Mouse (Mus musculus) layer of hippocampus, adult 2 months (tissue): Measurements from ENCODE around the gene Stx1a. TPM values are rescaled to one million over a fixed set of nuclear protein-coding genes. Genes with fewer than 3 reads are reported as not detected.

Experiments used
- DNase-seq, 2 experiments: peaks; one replicate each; pipeline ENCODE4 v3.0.0; 2022; ENCODE audit warnings: low spot score in 2 of 2
- H3K27ac ChIP-seq: fragments of 200-600 bp; 2 replicates; pipeline ENCODE4 v1.8.1; 2022
- H3K4me3 ChIP-seq: fragments of 200-600 bp; 2 replicates; pipeline ENCODE4 v1.8.1; 2022; ENCODE audit warnings: mild to moderate bottlenecking
- CTCF ChIP-seq: fragments of 200-600 bp; conservative IDR thresholded peaks from 2 replicates; pipeline ENCODE4 v1.8.1; 2022; ENCODE audit warnings: antibody characterized with exemption, mild to moderate bottlenecking, moderate library complexity
- total RNA-seq, 2 experiments: library from RNA; stranded (reverse); gene quantifications; 2 replicates each; pipeline ENCODE4 v1.2.3; 2021

The Stx1a gene
- total RNA-seq, 2 experiments from 2014 or later, result 92.3 to 97.6 TPM

DNA sequence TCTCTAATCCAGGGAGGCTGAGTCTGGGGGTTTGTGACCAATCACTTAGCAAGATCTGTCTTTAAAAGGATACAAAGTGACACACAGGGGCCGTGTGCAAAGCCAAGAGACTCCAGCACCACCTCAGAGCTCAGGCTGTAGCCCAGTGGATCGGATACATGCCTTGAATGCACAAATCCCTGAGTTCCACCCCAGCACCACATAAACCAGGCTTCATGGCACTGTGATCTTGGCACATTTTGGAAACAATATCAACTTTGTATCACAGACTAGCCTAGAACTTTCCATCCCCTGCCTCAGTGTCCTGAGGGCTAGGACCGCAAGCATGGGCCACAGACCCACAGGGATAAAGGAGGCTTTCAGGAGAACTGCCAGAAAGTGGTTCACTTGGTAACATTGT, 42.7 kb downstream of the Stx1a start:
- no peak overlapping the region for H3K4me3 ChIP-seq

DNA sequence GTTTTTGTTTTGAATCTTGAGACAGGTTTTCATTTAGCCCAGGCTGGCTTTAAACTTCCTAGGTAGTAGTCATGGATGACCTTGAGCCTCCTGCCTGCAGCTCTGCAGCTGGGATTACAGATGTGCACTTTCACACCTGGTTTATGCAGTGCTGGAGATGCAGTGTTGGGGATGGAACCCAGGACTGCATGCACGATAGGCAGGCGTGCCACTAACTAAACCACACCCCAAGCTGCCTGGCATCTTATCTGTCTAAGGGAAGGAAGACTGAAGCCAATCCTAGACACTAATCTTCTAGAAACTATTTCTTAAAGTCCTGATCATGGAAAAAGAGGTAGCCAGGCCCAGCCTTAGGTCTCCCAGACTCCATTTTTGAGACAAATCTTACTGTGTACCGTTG, 47.2 kb downstream of the Stx1a start:
- Histone ChIP-seq H3K27ac (no peak overlapping the region), H3K4me3 (no peak overlapping the region)
- no peak for TF ChIP-seq CTCF
- no peak for DNase-seq

More for the DNA sequence above, 42.7 kb downstream of the Stx1a start:
- H3K27ac ChIP-seq, result no peak overlapping the region
- no peak for TF ChIP-seq CTCF
- DNase-seq, result no peak

DNA sequence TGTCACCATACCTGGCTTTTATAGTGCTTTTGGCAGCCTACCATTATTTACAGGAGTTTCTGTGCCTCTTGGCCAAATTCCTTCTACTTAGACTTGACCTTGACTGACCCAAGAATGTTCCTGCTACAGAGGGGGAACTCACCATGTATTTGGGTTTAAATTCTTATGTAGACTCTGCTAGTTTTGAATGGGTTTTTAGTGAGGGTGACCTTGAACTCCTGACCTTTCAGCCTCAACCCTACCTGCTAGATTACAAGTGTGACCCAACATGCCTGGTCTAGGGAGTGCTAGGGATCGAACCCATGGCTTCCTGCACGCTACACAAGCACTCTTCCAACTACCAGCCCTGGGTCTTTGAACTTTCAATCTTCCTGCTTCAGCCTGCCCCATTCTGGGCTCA, 48.8 kb downstream of the Stx1a start:
- Histone ChIP-seq H3K4me3 (no peak overlapping the region), H3K27ac (no peak overlapping the region)
- TF ChIP-seq CTCF, result no peak
- no peak for DNase-seq

DNA sequence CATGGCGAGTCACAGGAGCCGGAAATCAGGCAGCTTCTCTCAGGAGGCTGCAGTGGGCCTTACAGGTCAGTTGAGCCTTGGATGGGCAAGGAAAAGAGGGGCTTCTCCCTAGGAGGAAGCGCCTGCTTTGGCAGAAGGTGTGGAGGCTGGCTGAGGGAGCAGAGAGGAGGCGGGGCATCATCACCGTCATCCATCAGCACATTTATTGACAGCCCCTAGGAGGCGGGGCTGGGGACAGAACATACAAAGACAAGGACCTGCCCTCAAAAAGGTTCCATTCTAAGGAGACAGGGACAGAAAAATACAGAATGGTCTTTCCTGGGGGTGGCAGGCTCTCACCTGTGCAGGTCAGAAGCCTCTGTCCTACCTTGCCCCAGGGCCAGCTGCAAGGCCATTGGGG, 49.4 kb downstream of the Stx1a start:
- no peak overlapping the region for H3K4me3 ChIP-seq
- TF ChIP-seq CTCF, result peak; percentile 11; the same call in 1 of the 2 replicates
- H3K27ac ChIP-seq, result 0 out of 2 replicates have a peak overlapping the region, but pooled peaks have one; percentile 36
- DNase-seq, result peak in 1 of 2 experiments; percentile 26

DNA sequence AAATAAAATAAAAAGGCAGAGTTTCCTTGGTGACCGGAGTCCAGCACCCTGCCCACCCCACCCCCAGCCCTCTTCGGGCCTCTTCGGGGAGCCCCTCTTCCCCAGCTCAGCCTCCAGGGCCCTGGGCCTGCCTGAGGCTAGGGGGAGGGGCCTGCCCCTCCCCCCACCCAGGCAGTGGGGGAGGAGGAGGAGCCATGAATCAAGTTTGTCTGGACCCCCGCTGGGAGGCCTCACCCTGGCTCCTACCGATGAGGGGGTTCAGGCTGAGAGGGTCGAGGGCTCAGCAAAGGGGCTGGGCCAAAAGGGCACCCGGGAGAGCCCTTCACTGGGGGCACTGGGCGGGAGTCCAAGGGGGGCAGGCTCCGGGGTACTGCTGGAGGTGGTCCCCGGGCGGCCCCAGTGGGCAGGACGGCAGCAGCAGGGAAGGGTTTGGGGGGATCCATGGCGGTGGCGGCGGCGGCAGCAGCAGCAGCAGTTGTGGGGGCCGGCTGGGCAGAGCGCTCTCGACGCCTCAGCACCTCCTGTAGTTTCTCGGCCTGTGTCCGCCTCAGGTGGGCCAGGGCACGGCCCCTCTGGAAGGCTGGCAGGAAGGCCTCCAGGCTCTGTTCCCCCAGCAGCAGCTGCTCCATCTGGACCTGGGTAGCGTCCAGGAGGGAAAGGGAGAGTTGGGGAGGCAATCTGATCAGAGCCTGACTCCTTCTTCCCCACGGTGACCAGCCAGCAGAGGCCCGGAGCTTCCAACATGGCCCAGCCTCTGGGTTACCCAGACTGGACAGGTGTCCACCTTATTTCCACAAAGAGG, 50.3 kb downstream of the Stx1a start:
- TF ChIP-seq CTCF, result no peak
- DNase-seq, result no peak
- 0 out of 2 replicates have a peak overlapping the region, but pooled peaks have one; percentile 36 for H3K27ac ChIP-seq
- H3K4me3 ChIP-seq, result no peak overlapping the region

DNA sequence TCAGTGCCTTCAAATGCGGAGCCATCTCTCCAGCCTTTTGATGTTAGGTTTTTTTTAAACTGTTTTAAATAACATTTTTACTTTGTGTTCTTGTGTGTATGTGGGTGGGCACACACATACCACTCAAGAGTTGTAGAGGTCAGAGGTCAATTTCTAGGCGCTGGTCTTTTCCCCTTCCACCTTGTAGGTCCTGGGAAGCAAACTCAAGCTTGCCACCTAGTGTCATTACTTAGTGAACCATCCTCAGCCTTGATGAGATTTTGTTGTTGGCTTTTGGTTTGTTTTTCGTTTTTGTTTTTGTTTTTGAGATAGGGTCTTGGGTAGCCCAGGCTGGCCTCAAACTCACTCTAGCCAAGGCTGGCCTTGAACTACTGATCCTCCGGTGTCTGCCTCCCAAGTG, 52.4 kb downstream of the Stx1a start:
- no peak overlapping the region for H3K27ac ChIP-seq
- no peak for DNase-seq
- peak; percentile 60 for TF ChIP-seq CTCF
- H3K4me3 ChIP-seq, result no peak overlapping the region

DNA sequence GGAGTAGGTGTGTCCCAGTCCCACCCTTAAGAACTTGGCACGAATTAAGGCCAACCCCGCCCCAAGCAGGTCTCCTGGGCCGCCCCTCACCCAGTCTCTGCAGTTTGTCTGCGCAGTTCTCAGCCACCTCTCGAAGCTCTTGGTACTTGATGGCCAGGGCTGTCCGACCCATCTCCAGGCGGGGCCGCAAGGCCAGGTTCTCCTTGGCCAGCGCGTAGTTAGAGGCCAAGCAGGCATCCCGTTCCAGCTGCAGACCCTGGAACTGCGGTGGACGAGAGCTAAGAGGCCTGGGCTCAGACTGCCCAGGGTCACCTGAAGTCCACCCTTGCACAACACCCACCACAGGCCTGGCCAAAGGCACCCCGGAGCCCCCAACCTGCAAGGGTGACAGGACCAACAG, 53.1 kb downstream of the Stx1a start:
- TF ChIP-seq CTCF, result no peak
- Histone ChIP-seq H3K27ac (peak overlapping the region; percentile 94), H3K4me3 (peak overlapping the region; percentile 81; the same call in 1 of the 2 replicates)
- DNase-seq, result no peak

DNA sequence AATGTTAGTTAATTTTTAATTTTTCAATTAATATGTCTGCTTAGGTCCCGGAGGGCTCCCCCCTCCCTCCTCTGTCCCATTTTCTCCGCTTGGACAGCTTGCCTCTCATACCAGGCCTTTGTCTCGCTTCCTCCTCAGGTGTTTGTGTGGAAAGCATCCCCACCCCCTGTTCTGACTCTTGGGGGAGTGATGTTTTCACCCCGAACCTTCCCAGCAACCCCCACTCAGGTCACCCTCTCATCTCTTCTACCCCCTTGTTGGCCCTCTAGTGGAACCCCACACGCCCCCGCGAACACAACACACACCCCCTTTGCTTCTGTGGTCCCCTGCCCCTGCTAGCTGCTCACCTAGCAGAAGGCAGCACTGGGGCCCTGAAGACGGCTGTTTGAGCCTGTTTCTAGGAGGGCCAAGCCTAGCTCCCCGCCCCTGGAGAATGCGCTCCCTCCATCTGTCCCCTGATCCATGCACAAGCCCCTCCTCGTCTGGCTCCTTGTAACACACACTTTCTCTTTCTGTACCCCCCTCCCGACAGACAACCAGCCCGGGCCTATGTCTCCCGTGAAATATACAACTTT, 53.7 kb downstream of the Stx1a start:
- no peak for TF ChIP-seq CTCF
- H3K4me3 ChIP-seq, result peak overlapping the region; percentile 81
- peak; percentile 51 to 56 for DNase-seq
- peak overlapping the region; percentile 94 for H3K27ac ChIP-seq

DNA sequence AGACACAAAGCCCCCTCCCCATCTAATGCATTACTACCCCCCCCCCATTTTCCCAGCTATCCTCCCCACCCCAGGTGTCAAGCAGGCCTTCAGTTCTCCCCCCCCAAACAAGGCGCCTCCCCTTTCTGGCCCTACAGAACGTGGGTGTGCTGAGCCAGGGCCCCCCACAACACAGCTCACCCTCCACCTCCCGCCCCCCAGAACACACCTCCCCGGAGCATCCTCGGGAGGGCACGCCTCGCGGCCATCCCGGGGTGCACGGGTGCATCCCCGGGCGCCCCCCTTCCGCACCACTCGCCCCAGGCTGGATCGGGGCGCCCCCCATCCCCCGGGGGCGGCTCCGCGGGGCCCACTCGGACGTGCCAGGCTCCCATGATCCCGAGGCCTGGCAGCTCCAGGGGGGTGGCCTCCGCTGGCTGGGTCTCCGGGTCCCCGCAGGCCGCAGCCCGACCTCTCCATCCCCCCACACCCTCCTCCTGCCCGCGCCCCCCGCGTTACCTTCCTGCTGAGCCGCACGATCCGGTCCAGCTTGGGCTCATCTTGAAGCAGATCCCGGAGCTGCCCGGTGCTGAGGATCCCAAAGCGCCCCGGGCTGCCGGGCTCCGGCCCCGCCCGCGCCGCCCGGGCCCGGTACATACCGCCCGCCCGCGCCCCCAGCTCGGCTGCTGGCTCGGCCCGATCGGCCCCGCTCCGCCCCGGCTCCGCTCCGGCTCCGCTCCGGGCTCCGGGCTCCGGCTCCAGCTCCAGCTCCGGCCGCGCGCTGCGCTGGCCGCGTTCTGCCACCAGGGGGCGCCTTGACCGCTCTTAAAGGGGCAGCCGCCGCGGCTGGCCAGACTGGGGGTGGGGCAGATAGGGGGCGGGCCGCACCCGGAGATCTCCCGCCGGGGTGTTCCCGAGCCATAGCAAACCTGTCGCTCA, 54.5 kb downstream of the Stx1a start, which contains the start of gene Vps37d:
Gene Vps37d, minus strand, starts transcription at position 703 of the 918 bp plus-strand sequence.
- peak; percentile 91 to 99 for DNase-seq
- peak within 1 kb of the TSS; percentile 81 for H3K4me3 ChIP-seq
- TF ChIP-seq CTCF, result peak; percentile 82
- peak within 1 kb of the TSS; percentile 94 for H3K27ac ChIP-seq

DNA sequence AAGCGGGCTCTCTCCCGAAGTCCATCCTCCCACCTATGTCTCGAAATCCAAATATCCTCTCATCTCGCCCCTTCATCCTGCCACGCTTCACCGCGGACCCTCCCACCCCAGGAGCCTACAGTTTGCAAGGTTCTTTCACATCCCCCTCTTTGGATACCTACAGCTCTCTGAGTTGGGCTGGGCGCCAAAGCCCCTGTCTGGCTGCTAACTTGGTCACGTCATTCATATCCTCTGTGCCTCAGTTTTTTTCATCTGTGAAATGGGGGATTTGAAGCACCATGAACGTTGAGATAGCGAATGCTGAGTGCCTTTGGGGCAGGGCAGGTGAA, 55.2 kb downstream of the Stx1a start:
- peak overlapping the region; percentile 81 for H3K4me3 ChIP-seq
- no peak; the same call in none of the 2 replicates for TF ChIP-seq CTCF
- H3K27ac ChIP-seq, result no peak overlapping the region; the same call in 1 of the 2 replicates
- DNase-seq, result no peak

DNA sequence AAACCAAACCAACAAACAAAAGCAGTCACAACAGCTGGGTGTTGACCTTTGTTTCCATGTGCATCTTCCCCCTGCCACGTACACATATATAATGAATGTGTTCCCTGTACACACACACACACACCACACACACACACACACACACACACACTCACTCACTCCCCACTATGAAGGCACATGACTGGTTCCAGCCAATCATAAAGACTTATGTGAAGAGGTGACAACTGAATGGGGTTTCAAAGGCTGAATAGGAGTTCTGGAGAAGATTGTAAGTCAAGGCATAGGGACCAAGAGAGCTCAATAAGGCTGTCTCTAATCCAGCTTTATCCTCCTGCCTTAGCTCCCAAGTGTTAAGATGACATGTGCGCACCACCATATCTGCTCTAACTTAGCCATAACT, 56.3 kb downstream of the Stx1a start:
- DNase-seq, result no peak
- Histone ChIP-seq H3K27ac (no peak overlapping the region), H3K4me3 (no peak overlapping the region)
- TF ChIP-seq CTCF, result no peak

DNA sequence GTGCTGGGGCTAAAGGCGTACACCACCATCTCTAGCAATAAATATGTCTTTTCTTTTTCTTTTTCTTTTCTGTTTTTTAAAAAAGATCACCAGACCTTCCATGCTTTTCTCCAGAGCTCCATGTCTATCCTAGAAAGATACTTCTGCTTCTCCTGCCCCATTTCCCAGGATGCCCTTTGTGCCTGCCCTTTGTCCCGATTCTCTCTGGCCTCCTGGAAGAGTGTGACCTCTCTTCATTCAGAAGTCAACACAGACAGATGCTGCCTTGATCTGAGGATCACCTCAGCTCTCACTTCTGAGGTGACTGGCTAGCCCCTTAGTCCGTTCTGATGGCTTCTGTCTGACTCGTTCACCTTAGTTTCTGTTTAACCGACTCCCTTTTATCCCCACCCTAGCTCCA, 57.3 kb downstream of the Stx1a start:
- no peak for DNase-seq
- H3K4me3 ChIP-seq, result no peak overlapping the region
- H3K27ac ChIP-seq, result no peak overlapping the region
- TF ChIP-seq CTCF, result no peak

DNA sequence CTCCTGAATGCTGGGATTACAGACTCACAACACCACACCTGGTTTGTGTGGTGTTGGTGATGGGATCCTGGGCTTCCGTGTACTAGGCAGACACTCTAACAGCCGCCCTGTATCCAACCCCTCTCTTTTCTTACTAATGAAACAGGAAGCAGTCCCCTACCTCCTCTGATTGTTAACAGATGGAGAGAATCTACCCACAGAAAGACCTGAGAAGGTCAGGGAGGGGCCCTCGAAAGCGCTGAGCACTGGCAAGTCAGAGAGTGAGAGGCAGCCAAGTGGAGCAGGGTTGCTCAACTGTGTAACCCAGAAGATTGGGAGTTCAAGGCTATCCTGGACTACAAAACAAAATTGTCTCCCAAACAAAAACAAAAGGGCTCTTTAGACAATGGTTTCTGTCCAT, 63.6 kb downstream of the Stx1a start:
- Histone ChIP-seq H3K27ac (no peak overlapping the region), H3K4me3 (no peak overlapping the region)
- no peak for TF ChIP-seq CTCF
- no peak for DNase-seq
